Mouse (Mus musculus) retina, postnatal 1 day (tissue): ENCODE measurements around the gene Gm17402.
A peak's percentile ranks its signal among the peaks of the same experiment; 100 is the strongest.

Source experiments
- DNase-seq: peaks from one replicate; pipeline ENCODE4 v3.0.0-alpha.2; 2012

Gene Gm17402

DNA sequence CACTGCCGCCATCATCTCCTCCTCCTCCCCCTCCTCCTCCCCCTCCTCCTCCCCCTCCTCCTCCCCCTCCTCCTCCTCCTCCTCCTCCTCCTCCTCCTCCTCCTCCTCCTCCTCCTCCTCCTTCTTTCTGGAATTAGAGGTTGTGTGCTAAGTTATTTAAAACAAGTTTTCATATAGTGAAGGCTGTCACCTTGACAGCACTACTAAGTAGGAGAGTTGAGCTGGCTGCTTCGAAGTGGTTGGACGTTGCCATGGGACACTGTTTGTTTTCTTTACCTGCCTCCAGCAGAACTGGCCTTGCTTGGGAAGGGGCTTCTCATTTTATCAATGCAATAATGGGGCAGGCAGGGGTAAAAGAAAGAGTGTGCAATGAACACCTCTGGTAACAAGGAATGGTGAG lies at the start of gene Gm17402:
Gm17402 (minus strand) TSS at position 101 of the 400 bp plus-strand sequence.
- no peak for DNase-seq

- no peak for DNase-seq
Measured at GRCm38 (mm10) chr3:67378215-67378614, 3.3 kb upstream of the Gm17402 start.

DNA sequence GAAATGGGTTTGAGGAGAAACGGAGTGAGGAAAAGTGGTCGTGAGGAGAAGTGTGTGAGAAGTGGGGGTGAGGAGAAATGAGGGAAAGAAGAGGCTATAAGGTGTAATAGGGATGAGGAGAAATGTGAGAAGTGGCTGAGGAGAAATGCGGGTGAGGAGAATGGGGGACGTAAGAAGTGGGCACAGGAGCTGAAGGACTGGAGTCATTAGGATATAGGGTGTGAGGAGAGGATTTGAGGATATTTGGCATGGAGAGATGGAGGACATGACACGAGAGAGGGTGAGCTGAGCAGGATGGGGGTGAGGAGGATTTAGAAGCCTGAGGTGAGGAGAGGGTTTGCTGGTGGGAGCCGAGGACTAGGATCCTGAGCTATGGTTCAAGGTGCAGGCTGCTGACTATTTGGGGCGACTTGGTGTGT lies 594 bp downstream of the Gm17402 start:
- DNase-seq, result no peak

DNA sequence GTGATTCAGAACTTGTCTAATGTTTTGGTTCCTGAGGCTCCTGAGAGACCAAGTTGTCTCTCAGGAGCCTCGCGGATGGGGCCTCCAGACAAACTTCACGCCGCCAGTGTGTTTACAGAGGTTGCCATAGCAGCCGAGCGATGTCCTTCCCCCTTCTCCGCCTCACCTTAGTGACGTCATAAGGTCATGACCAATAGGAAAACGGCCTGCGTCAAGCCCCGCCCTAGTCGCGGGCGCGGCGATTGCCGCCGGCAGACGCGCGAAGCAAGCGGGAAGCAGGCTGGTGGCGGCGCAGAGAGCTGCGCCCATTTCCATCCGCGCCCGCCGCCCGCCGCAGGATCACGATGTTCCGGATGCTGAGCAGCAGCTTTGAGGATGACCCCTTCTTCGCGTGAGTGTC lies 1.1 kb downstream of the Gm17402 start, which contains the start of gene Mlf1:
Mlf1 (plus strand) TSS at position 226 of the 400 bp plus-strand sequence.
- DNase-seq, result peak; percentile 95

DNA sequence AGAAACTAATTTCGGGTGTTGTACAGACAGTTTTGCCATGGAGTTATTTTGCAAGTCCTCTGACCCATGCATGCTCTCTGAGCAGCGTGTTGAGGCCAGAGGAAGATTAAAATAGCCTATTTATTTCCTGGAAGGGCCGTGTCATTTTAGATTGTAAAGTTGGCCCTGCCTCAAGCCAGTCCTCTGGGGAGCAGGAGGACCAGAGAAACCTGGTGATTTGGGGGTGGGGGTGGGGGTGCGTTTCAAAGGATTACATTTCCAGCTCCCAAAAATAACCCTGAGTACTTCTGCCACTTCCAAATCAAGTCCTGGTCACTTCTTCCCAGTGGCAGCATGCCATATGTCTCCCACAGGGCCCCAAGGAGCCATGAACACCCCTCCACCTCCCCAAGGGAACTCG lies 2.2 kb downstream of the Gm17402 start:
- DNase-seq, result no peak

- no peak for DNase-seq
Measured at GRCm38 (mm10) chr3:67372194-67372593, 2.8 kb downstream of the Gm17402 start.

- peak; percentile 14 for DNase-seq
Measured at GRCm38 (mm10) chr3:67369407-67370079, 5.4 kb downstream of the Gm17402 start.

DNA sequence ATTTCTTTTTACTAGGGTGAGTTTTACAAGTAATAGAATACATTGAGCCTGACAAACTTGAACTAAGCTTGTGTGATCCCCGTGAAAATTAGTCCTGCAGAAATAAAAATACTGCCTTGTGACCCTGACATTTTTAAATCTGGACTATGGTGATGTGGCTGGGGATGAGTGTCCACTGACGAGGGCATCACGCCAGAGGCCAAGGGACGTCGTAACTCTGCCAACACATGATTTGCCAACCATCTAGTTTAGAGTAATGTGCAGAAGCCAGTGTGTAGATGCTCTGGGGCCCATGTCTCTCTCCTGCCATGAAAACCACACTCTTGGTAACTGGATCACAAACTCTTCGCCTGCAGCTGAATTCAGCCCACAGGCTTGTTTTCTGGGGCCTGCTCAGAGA lies 7.5 kb downstream of the Gm17402 start:
- no peak for DNase-seq

DNA sequence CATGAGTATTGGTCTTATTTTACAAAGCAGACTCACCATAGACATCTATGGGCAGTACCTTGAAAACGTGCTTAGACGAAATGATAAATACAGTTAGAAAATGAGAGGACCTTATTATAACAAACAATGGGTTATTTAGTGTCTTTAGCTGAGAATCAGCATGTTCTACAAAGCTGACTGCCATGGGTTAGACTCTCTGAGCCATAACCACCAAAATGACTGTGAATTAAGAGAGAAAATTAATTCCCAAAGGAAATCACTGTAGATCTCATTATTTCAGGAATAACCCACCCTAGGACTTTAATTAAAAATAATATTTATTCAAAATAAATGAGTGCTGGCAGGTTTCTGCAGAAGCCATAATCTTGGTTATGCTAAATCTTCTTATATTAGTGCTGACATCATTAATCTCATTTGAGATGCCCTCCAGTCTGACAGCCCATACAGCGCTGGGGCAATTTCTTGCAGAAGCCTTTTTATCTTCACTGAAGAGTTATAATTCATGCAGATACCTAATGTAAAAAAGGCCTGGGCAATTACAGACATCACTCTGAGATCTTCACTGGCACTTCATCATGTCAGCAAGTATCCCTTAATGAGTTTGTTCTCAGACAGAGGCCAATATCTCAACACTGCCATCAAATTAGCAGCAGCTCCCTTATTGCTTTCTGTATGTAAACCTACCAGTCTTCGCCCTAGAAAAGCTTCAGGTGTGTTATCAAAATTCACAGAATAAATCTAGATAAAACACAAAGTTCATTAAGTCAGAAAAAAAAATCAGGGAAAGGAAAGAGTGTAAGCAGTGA lies 8.7 kb downstream of the Gm17402 start:
- peak; percentile 27 for DNase-seq

- DNase-seq, result no peak
Measured at GRCm38 (mm10) chr3:67358376-67358775, 16.6 kb downstream of the Gm17402 start.

- no peak for DNase-seq
Measured at GRCm38 (mm10) chr3:67352763-67353149, 22.2 kb downstream of the Gm17402 start.

DNA sequence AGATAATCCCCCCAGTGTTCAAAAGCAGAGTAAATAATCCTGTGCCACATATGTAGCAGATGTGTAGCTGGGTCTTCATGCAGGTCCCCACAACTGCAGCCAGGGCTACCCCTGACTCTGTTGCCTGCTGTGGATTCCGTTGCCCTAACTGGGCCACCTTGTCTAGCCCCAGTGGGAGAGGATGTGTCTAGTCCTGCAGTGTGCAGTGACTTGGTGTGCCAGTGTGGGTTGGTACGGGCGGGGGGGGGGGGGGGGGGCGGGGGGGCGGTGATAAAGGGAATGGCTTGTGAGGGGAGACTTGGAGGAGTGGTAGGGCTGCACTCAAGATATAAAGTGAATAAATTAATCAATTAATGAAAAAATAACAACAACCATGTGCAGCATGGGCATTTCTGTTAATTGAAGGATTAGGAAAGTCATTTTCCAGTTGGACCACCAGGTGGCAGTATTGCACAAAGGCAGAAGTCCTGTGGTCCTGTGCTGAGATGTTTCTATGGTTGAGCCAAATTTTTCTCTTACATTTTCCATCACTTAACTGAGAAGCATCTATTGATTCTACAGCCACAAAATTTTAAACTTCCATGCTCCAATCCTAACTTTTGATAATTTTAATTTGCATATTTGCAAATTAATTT lies 22.7 kb downstream of the Gm17402 start:
- peak; percentile 74 for DNase-seq

DNA sequence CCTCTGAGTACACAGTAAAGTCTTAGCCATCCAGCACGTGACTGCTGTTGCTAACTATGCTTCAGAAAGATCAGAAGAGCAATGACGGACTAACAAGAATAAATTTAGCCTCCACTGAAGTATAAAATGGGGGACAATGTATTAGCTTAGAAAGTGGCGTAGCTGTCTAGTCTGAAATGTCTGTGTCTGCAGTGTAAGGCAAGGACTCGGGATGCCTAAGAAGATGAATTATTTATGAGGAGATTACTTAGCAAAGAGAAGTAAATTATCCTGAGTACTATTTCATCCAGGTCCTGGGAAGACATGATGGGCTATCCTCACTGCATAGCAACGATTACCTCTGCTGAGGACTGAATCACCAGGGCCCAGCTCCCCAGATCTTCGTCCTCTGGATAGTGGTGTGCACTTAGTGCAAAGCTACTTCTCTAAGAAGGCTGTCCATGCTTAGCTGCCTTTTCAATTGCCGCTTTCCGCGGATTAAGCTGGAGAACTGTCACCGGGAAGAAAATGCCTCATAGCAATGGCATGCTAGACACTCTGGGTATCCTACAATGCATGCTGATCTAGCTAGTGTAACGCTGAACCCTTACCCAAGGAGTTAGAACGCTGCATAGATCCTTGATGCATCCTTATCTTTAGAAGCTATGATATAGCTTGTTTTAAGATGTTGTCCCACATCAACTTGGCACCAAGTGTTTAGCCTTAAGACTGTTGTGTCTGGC lies 23.4 kb downstream of the Gm17402 start:
- DNase-seq, result peak; percentile 34

DNA sequence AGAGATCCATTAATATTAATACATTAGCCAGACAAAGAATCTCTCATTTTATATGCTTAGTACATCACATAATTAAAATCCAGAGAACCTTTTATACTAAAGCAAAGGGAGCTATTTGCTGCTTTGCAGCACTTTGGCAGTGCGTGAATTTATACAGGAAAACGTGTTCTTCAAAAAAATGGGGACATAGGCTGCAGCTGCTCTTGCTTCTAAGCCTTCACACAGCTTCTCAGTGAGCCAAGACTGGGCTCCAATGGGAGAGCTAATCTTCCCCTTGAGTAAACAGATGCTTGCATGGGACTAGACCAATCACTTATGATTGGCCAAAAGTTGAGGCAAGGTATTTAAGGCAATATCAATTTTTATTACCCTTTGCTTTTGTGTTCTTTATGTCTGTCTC lies 28.3 kb downstream of the Gm17402 start:
- no peak for DNase-seq

DNA sequence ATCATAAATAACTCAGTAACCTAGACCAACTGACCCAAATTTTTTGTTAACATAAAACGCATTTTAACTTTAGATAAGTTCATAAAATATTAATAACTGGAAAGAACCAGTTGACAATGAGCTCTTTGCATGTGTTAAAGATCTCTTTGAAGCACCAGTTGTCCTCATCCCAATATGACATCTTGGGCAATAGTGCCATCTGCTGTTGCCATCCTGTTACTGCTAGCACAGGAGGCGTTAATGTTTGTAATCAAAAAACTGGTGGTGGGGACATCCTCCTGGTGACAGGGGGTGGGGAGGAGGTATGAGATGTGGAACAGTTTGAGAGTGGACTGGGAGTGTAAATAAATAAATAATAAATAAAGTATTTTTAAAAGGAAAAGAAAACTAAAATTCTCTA lies 30.4 kb downstream of the Gm17402 start:
- DNase-seq, result peak; percentile 76

GRCm38 (mm10) chr3:67343004-67343662 lies 31.8 kb downstream of the Gm17402 start:
- DNase-seq, result peak; percentile 51

DNA sequence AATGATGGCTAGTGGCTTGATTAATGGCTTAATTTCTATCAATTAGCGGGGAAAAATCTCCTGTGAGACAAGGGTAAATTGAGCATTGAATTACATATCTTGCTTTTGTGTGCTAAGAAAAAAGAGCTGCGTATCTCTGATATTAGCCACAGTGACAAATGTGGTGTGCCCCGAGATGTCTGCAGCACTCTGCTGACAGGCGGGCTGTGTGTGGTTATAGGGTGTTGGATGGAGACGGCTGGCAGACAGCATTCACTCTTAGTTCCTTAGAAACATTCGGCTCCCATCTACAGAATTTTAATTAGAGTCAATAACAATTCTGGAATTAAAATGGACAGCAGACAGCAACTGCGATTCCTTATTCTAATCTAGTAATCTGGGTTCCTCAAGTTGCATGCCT lies 34.0 kb downstream of the Gm17402 start:
- no peak for DNase-seq

- DNase-seq, result no peak
Measured at GRCm38 (mm10) chr3:67339558-67339957, 35.4 kb downstream of the Gm17402 start.

DNA sequence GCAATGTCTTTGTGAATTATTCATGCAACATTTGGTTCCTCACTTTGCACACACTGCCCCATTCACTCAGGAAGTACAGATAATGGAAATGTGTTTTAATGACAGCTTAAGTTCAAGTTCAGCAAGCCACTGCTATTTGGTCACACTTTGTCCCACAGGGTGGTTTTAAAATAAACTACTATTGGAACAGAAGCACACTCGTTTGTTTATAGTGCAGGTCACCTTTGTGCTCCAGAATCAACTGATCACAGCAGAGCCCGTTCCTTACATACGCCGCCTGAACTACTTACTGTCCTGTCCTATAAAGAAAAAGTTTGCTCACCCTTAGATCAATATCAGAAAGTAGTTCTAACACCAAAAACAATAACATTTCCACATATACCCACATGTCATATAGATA lies 52.5 kb downstream of the Gm17402 start:
- no peak for DNase-seq
